Mouse (Mus musculus): ENCODE data around the gene Disp2.

Disp2 gene

GRCm38 (mm10) chr2:118756103-118756502, 23.4 kb upstream of the Disp2 start:
- no peak for DNase-seq (ENCODE audit: low spot score in 2 of 2)

DNA sequence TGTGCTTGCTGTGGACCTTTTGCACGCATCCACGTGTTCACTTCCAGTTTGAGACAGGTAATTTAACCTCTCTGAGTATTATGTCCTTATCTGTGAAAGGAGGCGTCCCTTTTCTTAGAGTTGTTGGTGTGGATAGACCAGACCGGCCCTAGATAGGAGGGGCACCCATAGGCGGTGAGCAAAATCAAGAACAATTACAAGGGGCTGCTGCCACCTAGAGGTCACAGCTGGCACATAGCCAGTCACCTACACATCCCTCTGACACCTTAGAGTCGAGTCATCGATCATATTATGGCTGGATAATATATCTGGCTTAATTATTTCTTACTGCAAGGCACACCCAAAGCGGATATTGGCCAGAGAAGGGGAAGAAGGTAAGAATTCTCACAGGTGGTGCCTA, 19.7 kb upstream of the Disp2 start:
- peak; percentile 71 to 85 for DNase-seq (ENCODE audit: low spot score in 2 of 2)

- DNase-seq (ENCODE audit: low spot score in 2 of 2) = no peak
Measured at GRCm38 (mm10) chr2:118760311-118761025, 19.1 kb upstream of the Disp2 start.

- no peak for DNase-seq (ENCODE audit: low spot score in 2 of 2)
Measured at GRCm38 (mm10) chr2:118761358-118761757, 18.2 kb upstream of the Disp2 start.

- DNase-seq (ENCODE audit: low spot score in 2 of 2) = peak; percentile 69 to 85
Measured at GRCm38 (mm10) chr2:118761906-118762783, 17.4 kb upstream of the Disp2 start, which contains the start of gene Ccdc9b. Gene Ccdc9b (minus strand): TSS chr2:118762661.

DNA sequence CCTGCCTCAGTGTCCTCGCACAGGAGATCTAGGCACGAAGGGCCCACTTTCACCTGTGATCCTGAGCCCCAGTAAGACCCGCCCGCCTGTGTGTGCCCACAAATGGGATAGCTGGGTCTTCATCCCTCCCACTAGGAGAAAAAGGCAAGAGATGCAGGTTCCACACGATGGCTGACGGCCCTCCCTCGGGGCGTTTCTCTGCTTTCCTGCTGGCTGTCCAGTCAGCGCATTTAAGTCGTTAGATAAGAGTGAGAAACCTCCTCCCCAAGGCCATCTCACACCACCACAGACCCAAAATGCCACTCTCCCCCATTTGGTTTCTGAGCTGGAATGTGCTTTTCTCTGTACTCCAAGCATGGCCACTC, 16.8 kb upstream of the Disp2 start:
- no peak for DNase-seq (ENCODE audit: low spot score in 2 of 2)

- no peak for DNase-seq (ENCODE audit: low spot score in 2 of 2)
Measured at GRCm38 (mm10) chr2:118763469-118763868, 16.1 kb upstream of the Disp2 start.

DNA sequence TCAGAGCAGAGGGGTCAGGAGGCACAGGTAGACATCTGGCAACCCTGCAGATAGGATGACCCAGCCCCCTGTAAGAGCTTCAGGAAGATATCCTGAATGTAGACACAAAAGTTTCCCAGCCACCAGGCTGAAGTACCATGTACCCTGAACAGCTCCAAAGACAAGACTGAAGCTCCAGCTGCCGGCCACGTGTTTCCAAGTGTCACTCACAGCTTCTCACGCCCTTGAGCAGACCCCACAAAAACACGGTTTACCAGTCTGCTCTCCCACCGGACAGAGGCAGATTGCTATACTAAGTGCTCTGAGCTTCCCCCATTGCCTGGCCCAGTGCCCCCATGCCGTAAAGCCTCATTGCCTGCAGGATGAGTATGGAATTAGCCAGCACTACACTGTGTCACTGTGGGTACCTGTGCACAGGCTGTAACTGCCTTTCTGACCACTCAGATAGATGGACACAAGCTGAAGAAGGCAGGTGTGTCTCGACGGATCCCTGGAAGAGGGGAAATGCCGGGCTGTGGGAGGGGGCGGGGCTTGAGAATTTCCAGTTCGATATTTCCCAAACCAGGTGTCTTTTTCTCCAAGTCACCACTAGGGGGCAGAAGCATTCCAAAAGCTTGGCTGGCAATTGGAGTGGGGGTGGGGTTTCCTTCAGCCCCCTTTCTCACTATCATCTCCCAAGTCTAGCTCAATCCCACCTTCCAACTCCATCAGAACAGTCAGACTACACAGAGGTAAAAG, 15.3 kb upstream of the Disp2 start:
- peak in 1 of 2 experiments; percentile 47 for DNase-seq (ENCODE audit: low spot score in 2 of 2)

- DNase-seq (ENCODE audit: low spot score in 2 of 2) = no peak
Measured at GRCm38 (mm10) chr2:118764875-118765274, 14.6 kb upstream of the Disp2 start.

- no peak for DNase-seq (ENCODE audit: low spot score in 2 of 2)
Measured at GRCm38 (mm10) chr2:118766041-118767033, 13.2 kb upstream of the Disp2 start.

DNA sequence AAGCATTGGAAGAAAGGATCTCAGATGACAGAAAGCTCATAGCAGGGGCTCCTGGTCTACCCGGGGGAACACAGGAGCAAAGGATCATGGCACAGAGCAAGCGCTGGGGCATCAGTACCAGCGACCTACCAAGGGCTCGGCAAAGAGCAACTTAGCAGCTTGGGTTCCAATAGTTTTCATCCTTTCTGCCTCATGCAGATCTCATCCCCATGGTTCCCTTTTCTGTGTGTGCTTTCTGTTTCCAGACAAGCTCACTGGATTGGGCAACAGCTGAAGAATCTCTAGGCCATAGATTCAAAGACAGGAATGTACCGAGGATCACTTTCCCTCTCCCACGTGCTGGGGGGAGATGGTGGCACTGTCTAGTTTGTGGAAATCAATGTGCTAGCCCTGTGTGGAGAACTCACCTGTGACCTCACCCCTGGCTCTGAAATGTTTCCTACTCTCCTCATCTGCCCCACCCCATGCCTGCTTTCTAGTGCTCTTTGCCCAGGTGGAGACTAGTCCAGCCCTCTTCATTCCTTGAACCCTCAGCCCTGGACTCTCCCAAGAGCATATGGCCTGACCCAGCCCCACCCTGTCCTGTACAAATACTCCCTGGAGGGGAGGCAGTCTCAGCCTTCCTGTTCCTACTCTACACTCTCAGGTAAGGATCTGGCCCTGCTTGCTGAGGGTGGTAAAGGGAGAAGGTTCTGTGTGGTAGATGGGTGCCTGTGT, 7.2 kb upstream of the Disp2 start, which contains the start of gene Phgr1:
Gene Phgr1 (plus strand): TSS at position 612 of the 717 bp plus-strand sequence.
- no peak for DNase-seq (ENCODE audit: low spot score in 2 of 2)

DNA sequence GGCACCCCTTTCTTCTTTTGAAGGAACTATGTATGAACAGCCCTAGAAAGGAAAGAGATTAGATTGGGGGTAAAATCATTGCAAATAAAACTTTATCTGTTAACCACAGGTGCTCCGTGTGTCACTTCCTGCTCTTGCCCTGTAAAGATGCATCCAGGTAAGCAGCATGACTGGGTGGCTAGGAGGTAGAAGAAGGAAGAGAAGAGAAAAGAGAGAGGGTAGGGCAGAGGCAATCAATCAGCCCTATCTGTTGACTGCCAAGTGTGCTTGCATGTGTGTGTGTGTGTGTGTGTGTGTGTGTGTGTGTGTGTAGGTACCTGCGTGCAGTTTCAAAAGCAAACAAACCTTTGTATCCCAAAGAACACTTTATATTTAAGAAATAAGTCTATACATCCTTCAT, 5.0 kb upstream of the Disp2 start:
- no peak for DNase-seq (ENCODE audit: low spot score in 2 of 2)

DNA sequence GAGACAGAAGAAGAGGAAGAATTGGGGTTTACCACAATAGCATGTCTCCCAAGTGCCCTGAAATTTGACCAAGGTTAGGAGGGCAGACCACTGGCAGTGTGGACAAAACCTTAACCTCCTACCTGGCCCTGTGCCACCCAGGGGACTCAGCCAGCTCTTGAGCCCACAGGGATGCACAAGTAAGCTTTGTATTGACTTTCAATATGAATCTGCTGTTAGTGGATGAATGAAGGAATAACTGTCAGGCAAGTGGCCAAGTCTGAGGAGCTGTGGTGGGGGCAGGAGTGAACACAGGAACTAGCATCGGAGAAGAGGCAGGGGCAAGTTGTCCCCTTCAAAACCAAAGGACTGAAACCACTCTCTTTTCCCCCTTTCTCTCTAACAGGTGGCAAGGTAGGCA, 4.1 kb upstream of the Disp2 start:
- DNase-seq (ENCODE audit: low spot score in 2 of 2) = no peak

GRCm38 (mm10) chr2:118775846-118776245, 3.7 kb upstream of the Disp2 start:
- no peak for DNase-seq (ENCODE audit: low spot score in 2 of 2)

DNA sequence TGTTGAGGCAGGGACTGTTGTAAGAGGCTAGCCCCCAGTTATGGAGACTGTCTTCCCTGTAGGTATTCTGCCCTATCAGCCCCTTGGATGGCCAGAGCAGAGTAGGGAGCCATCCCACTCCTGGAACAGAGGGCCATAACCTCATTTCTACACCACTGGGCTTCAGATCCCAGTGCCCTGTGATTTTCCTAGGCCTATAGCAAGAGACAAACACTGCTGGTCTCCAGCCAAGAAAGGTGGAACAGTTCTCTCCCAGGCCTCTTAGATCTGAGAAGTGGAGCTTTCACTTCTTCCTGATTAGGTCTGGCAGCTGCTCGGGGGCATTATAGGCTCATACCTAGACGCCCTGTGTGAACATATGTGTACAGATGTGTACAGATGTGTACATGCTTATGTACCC, 3.2 kb upstream of the Disp2 start:
- no peak for DNase-seq (ENCODE audit: low spot score in 2 of 2)

- DNase-seq (ENCODE audit: low spot score in 2 of 2) = no peak
Measured at GRCm38 (mm10) chr2:118778418-118778817, 1.1 kb upstream of the Disp2 start.

DNA sequence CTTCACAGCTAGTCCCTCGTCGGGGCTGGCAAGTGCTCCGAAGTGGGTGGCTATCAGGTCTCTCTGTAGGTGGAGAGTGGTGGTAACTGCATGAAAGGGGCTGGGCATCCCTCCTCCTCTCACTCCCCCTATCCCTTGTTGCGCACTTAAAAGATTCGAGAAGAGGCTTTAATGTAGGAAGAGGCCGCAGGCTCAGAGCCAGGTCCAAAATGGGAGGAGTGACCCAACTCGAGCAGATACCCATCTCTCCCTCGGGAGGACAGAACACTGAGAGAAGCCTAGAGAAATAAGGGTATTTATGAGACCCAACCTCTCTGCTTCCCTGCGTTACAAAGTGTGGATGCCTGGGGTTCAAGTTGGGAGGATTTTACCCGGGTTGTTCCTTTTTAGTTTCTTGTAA, 454 bp upstream of the Disp2 start:
- no peak for DNase-seq (ENCODE audit: low spot score in 2 of 2)

DNA sequence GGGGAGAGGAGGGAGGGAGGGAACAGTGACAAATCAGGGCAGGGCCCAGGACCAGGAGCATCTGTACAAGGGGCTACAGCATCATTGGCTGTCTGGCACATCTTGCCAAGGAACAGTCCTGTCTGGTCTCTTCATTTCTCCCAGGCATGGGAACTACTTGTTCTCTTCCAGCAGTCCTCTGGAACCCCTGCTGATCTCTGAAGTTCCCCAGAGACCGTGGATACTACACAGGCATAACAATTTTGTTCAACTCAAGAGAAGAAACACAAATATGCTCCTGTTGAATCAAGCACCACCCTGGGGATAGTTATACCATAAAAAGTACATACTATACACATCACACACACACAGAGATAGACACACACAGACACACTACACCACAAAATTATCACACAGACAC, 1.6 kb downstream of the Disp2 start:
- no peak for DNase-seq (ENCODE audit: low spot score in 2 of 2)

DNA sequence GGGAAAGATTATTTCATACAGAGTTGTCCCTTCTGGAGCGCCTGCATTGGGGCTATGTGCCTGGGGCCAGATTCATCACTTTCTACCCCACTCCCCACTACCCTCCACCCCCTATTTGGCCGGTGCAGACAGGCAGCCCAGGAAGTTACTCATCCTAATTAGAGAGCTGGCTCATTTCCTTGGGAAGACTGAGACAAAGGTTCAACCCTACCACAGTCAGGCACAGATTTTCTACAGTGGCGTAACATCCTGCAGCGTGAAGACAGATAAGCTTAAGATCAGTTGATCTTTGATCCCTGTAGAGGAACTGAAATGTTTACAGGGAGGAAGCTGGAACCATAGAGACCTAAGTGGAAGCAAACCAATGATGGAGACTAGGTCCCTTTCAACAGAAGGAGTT, 2.8 kb downstream of the Disp2 start:
- no peak for DNase-seq (ENCODE audit: low spot score in 2 of 2)

DNA sequence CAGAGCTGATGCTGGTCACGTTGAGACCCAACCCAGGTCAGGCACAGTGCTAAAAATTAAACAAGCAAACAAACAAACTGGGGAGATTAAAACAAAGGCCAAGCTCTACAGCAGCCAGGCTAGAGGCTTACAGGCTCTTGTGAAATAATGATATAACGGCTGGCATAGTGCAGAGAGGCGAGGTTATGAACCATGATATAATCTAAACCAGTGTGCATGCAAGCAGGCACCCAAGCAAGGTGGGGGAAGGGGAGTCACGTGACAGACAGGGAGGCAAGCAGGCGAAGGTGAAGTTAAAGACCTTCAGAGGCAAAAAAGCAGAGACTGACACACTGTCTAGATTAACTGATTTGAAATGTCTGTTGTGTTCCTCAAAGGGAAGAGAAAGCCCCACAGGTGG, 3.6 kb downstream of the Disp2 start:
- DNase-seq (ENCODE audit: low spot score in 2 of 2) = no peak
